Mouse (Mus musculus): ENCODE measurements at regions not wholly inside any gene's neighbourhood (a gene's known extent, or its start where the extent isn't known, plus 50 kb on each side); places are given as distances from the start of the nearest gene placed in this dataset.

- TF ChIP-seq CTCF (IDR thresholded peaks at IDR 0.05; ENCODE audit: insufficient read depth, low read depth, low read length) (no peak), POLR2A (IDR thresholded peaks at IDR 0.05; ENCODE audit: insufficient read depth, low read depth, low read length) (no peak)
- WGBS = 12% methylated on average over 6 of the region's 6 CpGs
- Histone ChIP-seq H3K27ac (ENCODE audit: insufficient read depth, low read depth, low read length) (no peak overlapping the region; the same call in 1 of the 2 replicates), H3K4me1 (ENCODE audit: control insufficient read depth, insufficient read depth, low read length) (peaks cover 6% of the 10 kb centered on the region), H3K4me3 (ENCODE audit: insufficient read depth, low read depth, low read length) (no peak overlapping the region)
Measured at GRCm38 (mm10) chr7:113121911-113122319, 85.3 kb upstream of the Arntl start.

DNA sequence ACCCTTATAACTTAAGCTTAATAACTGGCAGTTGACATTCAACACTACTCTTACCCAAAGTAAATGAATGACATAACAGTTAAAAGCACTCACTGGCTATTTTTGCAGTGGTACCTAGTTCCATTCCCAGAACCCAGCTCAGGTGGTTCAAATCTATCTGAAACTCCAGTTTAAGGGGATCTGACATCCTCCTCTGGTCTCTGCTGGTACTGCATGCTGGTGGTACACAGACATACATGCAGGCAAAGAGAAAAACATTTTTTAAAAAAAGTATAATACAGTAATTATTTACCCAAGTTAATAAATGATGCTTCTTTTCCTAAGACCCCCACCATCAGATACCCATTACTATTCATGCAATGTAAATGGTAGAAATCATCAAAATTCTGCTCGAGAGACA lies 81.3 kb upstream of the Arntl start:
- WGBS = 84% methylated on average over 1 of the region's 1 CpGs
- H3K4me3 ChIP-seq (ENCODE audit: insufficient read depth, low read depth, low read length) = no peak overlapping the region
- TF ChIP-seq CTCF (IDR thresholded peaks at IDR 0.05; ENCODE audit: insufficient read depth, low read depth, low read length) (no peak), POLR2A (IDR thresholded peaks at IDR 0.05; ENCODE audit: insufficient read depth, low read depth, low read length) (no peak)
- H3K4me1 ChIP-seq (ENCODE audit: control insufficient read depth, insufficient read depth, low read length) = peaks cover 6% of the 10 kb centered on the region
- H3K27ac ChIP-seq (ENCODE audit: insufficient read depth, low read depth, low read length) = no peak overlapping the region

GRCm38 (mm10) chr7:113130552-113130951 lies 76.7 kb upstream of the Arntl start:
- 82% methylated on average over 6 of the region's 6 CpGs for WGBS
- Histone ChIP-seq H3K4me3 (ENCODE audit: insufficient read depth, low read depth, low read length) (no peak overlapping the region), H3K4me1 (ENCODE audit: control insufficient read depth, insufficient read depth, low read length) (no peaks in the 10 kb centered on the region), H3K27ac (ENCODE audit: insufficient read depth, low read depth, low read length) (no peak overlapping the region)
- no peak for TF ChIP-seq CTCF (IDR thresholded peaks at IDR 0.05; ENCODE audit: insufficient read depth, low read depth, low read length)
- TF ChIP-seq POLR2A (IDR thresholded peaks at IDR 0.05; ENCODE audit: insufficient read depth, low read depth, low read length) = no peak

DNA sequence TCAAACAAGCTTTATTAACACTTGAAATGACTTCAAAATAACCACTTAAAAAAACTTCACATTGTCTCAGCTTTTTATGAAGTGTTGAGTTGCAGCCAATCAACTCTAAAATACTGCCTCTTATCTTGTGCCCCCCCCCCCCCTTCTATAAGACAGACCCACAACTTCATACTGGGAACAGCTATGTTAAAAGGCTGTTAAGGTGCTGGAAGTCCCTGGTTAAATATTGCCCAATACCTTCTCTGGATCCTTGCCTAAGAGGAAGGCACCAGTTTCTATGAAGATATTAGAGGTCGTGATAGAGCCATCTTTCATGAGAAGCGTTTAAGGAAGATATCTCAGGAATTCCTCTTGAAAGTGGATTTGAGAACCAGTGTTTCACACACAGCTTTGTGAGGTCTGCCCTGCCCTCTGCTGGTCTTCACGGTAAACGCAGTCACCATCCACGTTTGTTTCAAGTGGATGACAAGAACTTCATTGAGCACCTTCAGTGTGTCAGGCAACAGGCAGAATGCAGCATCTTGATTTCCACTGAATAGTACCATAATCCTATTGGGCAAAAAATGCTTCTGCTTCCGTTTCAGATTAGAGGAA lies 75.2 kb upstream of the Arntl start:
- no peak for TF ChIP-seq POLR2A (IDR thresholded peaks at IDR 0.05; ENCODE audit: insufficient read depth, low read depth, low read length)
- no peak for TF ChIP-seq CTCF (IDR thresholded peaks at IDR 0.05; ENCODE audit: insufficient read depth, low read depth, low read length)
- H3K4me3 ChIP-seq (ENCODE audit: insufficient read depth, low read depth, low read length) = no peak overlapping the region
- H3K27ac ChIP-seq (ENCODE audit: insufficient read depth, low read depth, low read length) = no peak overlapping the region
- no peaks in the 10 kb centered on the region for H3K4me1 ChIP-seq (ENCODE audit: control insufficient read depth, insufficient read depth, low read length)
- 3% methylated on average over 6 of the region's 6 CpGs for WGBS

GRCm38 (mm10) chr7:113133891-113134290 lies 73.4 kb upstream of the Arntl start:
- TF ChIP-seq POLR2A (IDR thresholded peaks at IDR 0.05; ENCODE audit: insufficient read depth, low read depth, low read length) = no peak
- no peak for TF ChIP-seq CTCF (IDR thresholded peaks at IDR 0.05; ENCODE audit: insufficient read depth, low read depth, low read length)
- no peaks in the 10 kb centered on the region for H3K4me1 ChIP-seq (ENCODE audit: control insufficient read depth, insufficient read depth, low read length)
- no peak overlapping the region for H3K4me3 ChIP-seq (ENCODE audit: insufficient read depth, low read depth, low read length)
- 90% methylated on average over 5 of the region's 5 CpGs for WGBS
- no peak overlapping the region for H3K27ac ChIP-seq (ENCODE audit: insufficient read depth, low read depth, low read length)

GRCm38 (mm10) chr7:113140011-113140438 lies 67.2 kb upstream of the Arntl start:
- Histone ChIP-seq H3K27ac (ENCODE audit: insufficient read depth, low read depth, low read length) (peak overlapping the region; percentile 71), H3K4me3 (ENCODE audit: insufficient read depth, low read depth, low read length) (no peak overlapping the region), H3K4me1 (ENCODE audit: control insufficient read depth, insufficient read depth, low read length) (peaks cover 17% of the 10 kb centered on the region)
- WGBS = 42% methylated on average over 10 of the region's 10 CpGs
- TF ChIP-seq CTCF (IDR thresholded peaks at IDR 0.05; ENCODE audit: insufficient read depth, low read depth, low read length) (no peak), POLR2A (IDR thresholded peaks at IDR 0.05; ENCODE audit: insufficient read depth, low read depth, low read length) (no peak)

GRCm38 (mm10) chr7:113141846-113142683 lies 65.2 kb upstream of the Arntl start:
- WGBS = 24% methylated on average over 10 of the region's 10 CpGs
- TF ChIP-seq POLR2A (IDR thresholded peaks at IDR 0.05; ENCODE audit: insufficient read depth, low read depth, low read length) = no peak
- no peak for TF ChIP-seq CTCF (IDR thresholded peaks at IDR 0.05; ENCODE audit: insufficient read depth, low read depth, low read length)
- Histone ChIP-seq H3K27ac (ENCODE audit: insufficient read depth, low read depth, low read length) (peak overlapping the region; percentile 66), H3K4me3 (ENCODE audit: insufficient read depth, low read depth, low read length) (no peak overlapping the region; the same call in 1 of the 2 replicates), H3K4me1 (ENCODE audit: control insufficient read depth, insufficient read depth, low read length) (peaks cover 17% of the 10 kb centered on the region)

- H3K4me1 ChIP-seq (ENCODE audit: control insufficient read depth, insufficient read depth, low read length) = peaks cover 28% of the 10 kb centered on the region
- WGBS = 5% methylated on average over 7 of the region's 7 CpGs
- no peak for TF ChIP-seq POLR2A (IDR thresholded peaks at IDR 0.05; ENCODE audit: insufficient read depth, low read depth, low read length)
- TF ChIP-seq CTCF (IDR thresholded peaks at IDR 0.05; ENCODE audit: insufficient read depth, low read depth, low read length) = peak; percentile 62
- H3K4me3 ChIP-seq (ENCODE audit: insufficient read depth, low read depth, low read length) = no peak overlapping the region
- H3K27ac ChIP-seq (ENCODE audit: insufficient read depth, low read depth, low read length) = no peak overlapping the region
Measured at GRCm38 (mm10) chr7:113143552-113143951, 63.7 kb upstream of the Arntl start.

GRCm38 (mm10) chr7:113145046-113145445 lies 62.2 kb upstream of the Arntl start:
- Histone ChIP-seq H3K27ac (ENCODE audit: insufficient read depth, low read depth, low read length) (no peak overlapping the region), H3K4me1 (ENCODE audit: control insufficient read depth, insufficient read depth, low read length) (peaks cover 25% of the 10 kb centered on the region), H3K4me3 (ENCODE audit: insufficient read depth, low read depth, low read length) (no peak overlapping the region)
- TF ChIP-seq POLR2A (IDR thresholded peaks at IDR 0.05; ENCODE audit: insufficient read depth, low read depth, low read length) (no peak), CTCF (IDR thresholded peaks at IDR 0.05; ENCODE audit: insufficient read depth, low read depth, low read length) (no peak)
- WGBS = 90% methylated on average over 8 of the region's 8 CpGs

Data from olfactory bulb, adult 2 months (tissue).